Mouse (Mus musculus) ovary, adult 10 weeks (tissue): ENCODE data around the gene Tesmin. TPM values are rescaled to one million over a fixed set of nuclear protein-coding genes. Genes with fewer than 3 reads are reported as not detected.

ENCODE experiments used
- polyA plus RNA-seq: library from polyadenylated mRNA; stranded (reverse); fragments of 350-450 nt; fragmentation: Illumina TruSeq; extraction: RNeasy Lipid Tissue Mini Kit (QIAGEN cat#74804); gene quantifications from one replicate; pipeline ENCODE4 v1.2.3, GENCODE M21; 2014

Tesmin gene
- not detected for polyA plus RNA-seq

GRCm38 (mm10) chr19:3388629-3389057 is at the start of gene Tesmin:
TSS of gene Tesmin (plus strand) at chr19:3388857.

GRCm38 (mm10) chr19:3414268-3414733 is 25.6 kb downstream of the Tesmin start, which contains the start of gene Gal:
TSS of gene Gal (minus strand) at chr19:3414544.

Other genes with a start within 250 kb of the Tesmin start
- gene Mrpl21, start 106.0 kb upstream of the Tesmin start, polyA plus RNA-seq, result 49.5 TPM
- gene Ighmbp2, start 105.8 kb upstream of the Tesmin start, polyA plus RNA-seq, result 1.2 TPM
- 67.8 TPM for gene Cpt1a, start 66.5 kb upstream of the Tesmin start, polyA plus RNA-seq
- not detected for gene Gal, start 25.7 kb downstream of the Tesmin start, polyA plus RNA-seq
- 208 TPM for gene Ppp6r3, start 186.9 kb downstream of the Tesmin start, polyA plus RNA-seq